In the genomic region with DNA sequence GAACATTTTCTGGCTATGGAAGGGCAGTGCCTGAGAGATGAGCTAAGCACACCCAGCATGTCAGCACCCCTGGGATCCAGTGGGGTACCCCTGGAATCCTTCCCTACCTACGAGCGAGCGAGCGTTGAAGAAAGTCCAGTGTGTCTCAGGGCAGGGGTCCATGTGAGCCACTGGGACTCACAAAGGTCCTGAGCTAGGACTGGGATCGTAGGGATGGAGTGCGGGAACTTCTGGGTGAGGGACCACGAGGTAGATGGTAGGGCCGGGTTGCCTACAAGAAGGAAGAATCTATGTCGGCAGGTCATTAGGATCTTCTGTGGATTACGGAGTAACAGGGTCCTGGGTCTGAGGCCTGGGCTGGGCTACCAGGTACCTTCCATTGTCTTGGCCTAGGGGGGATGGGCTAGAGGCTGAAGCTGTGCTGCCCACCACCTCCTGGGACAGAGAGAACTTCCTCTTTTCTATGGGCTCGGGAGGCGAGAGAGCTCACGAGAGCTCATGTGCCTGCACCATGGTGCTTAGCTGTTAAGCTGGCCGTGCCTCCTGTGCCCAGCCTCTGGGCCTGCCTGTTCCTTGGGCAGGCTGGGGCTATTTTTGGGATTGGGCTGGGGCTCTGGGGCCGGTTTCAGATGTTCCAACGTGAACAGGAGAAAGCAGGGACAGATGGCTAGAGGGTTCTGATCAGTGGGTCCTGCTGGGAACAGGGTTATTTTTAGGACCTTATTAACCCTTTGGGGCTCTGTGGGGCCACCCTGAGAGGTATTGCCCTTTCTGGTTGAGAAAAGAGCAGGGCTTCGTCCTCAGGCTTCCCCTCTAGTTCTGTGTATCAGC, we compare ENCODE assay signal across 9 mouse cellular contexts. TPM values are rescaled to one million over a fixed set of nuclear protein-coding genes. Genes with fewer than 3 reads are reported as not detected.
DNase-seq lines count a peak whose midpoint lies in the region; ATAC-seq and TF ChIP-seq lines count a peak whose summit lies in the region.
"Had no signal": no experiment of that assay in that cellular context is flagged by ENCODE, and none has a peak within 500 bp of the region (broad histone marks: within the 10 kb centered on the region; RNA-seq: fewer than 3 reads in every experiment).

No protein-coding gene starts in this region.

- H3K36me3 ChIP-seq in forebrain, embryonic 10.5 days (replicated peaks): peaks cover 8% of the 10 kb centered on the region; the same call in 1 of the 2 replicates
- 0 out of 2 replicates have a peak, but pooled peaks cover 3% of the 10 kb centered on the region for H3K36me3 ChIP-seq in forebrain, postnatal 0 days (ENCODE audit: insufficient read depth)
- 0 out of 2 replicates have a peak, but pooled peaks cover 4% of the 10 kb centered on the region for H3K36me3 ChIP-seq in heart, embryonic 15.5 days
- no peaks in the 10 kb centered on the region for H3K36me3 ChIP-seq in liver, postnatal 0 days (replicated peaks; ENCODE audit: insufficient read depth, low read length)

- TF ChIP-seq CTCF in forebrain, postnatal 0 days (IDR thresholded peaks at IDR 0.05; ENCODE audit: low read depth): no peak
- no peak for TF ChIP-seq CTCF in liver, postnatal 0 days (IDR thresholded peaks at IDR 0.05; ENCODE audit: low read depth)

- H3K4me3 ChIP-seq in forebrain, embryonic 10.5 days: peak overlapping the region; percentile 6; the same call in 1 of the 2 replicates
- no peak overlapping the region for H3K4me3 ChIP-seq in forebrain, postnatal 0 days (ENCODE audit: low read depth, low read length)
- 0 out of 2 replicates have a peak overlapping the region, but pooled peaks have one; percentile 1 for H3K4me3 ChIP-seq in heart, embryonic 15.5 days
- H3K4me3 ChIP-seq in liver, postnatal 0 days (ENCODE audit: low read depth, low read length): no peak overlapping the region
- H3K4me3 ChIP-seq: megakaryocyte, embryonic 14.5 days had no signal

- no peak overlapping the region for H3K4me2 ChIP-seq in forebrain, postnatal 0 days (ENCODE audit: low read depth)
- H3K4me2 ChIP-seq in heart, embryonic 15.5 days: peak overlapping the region; percentile 43
- no peak overlapping the region for H3K4me2 ChIP-seq in liver, postnatal 0 days (ENCODE audit: low read depth, low read length)

- no peak for TF ChIP-seq EP300 in liver, postnatal 0 days (IDR thresholded peaks at IDR 0.05; ENCODE audit: low read depth)

- no peak overlapping the region for H3K9ac ChIP-seq in forebrain, postnatal 0 days
- peak overlapping the region; percentile 40 for H3K9ac ChIP-seq in heart, embryonic 15.5 days
- H3K9ac ChIP-seq in liver, postnatal 0 days (replicated peaks): 0 out of 2 replicates have a peak overlapping the region, but pooled peaks have one; percentile 6

- no peak for DNase-seq in forebrain, embryonic 10.5 days (ENCODE audit: extremely low spot score, low spot score)
- no peak for DNase-seq in forebrain, postnatal 0 days
- DNase-seq in thymus, postnatal 14 days: peak; percentile 5
- no peak for DNase-seq in thymus, postnatal 10 days (ENCODE audit: low spot score in 2 of 2)
- no peak for DNase-seq in liver, postnatal 0 days
- DNase-seq in left cerebral cortex, postnatal 14 days (ENCODE audit: low spot score in 2 of 2): no peak

- no peak for ATAC-seq in forebrain, postnatal 0 days
- ATAC-seq in heart, embryonic 15.5 days (replicated peaks; ENCODE audit: insufficient number of reproducible peaks, insufficient read depth, low FRiP score, low read depth): no peak; the same call in 1 of the 2 replicates
- no peak for ATAC-seq in liver, postnatal 0 days
- ATAC-seq in frontal cortex, adult (ENCODE audit: low TSS enrichment): no peak

- H3K9me3 ChIP-seq in forebrain, embryonic 10.5 days: no peaks in the 10 kb centered on the region
- no peaks in the 10 kb centered on the region for H3K9me3 ChIP-seq in forebrain, postnatal 0 days (ENCODE audit: low read length)
- no peaks in the 10 kb centered on the region for H3K9me3 ChIP-seq in heart, embryonic 15.5 days (replicated peaks)
- no peaks in the 10 kb centered on the region for H3K9me3 ChIP-seq in liver, postnatal 0 days (ENCODE audit: low read length)
- H3K9me3 ChIP-seq: megakaryocyte, embryonic 14.5 days had no signal

- 61% methylated on average over 17 of the region's 17 CpGs for WGBS in forebrain, embryonic 10.5 days
- WGBS in forebrain, postnatal 0 days: 58% methylated on average over 17 of the region's 17 CpGs
- 52% methylated on average over 17 of the region's 17 CpGs for WGBS in heart, embryonic 15.5 days
- WGBS in liver, postnatal 0 days (ENCODE audit: insufficient replicate concordance): 51% methylated on average over 17 of the region's 17 CpGs

- intact Hi-C loops in left cerebral cortex, postnatal 14 days (cut with DNase I): no loop called here

- H3K27me3 ChIP-seq in forebrain, embryonic 10.5 days (ENCODE audit: poor library complexity, severe bottlenecking): no peaks in the 10 kb centered on the region
- no peaks in the 10 kb centered on the region for H3K27me3 ChIP-seq in forebrain, postnatal 0 days (ENCODE audit: insufficient read depth, low read length)
- H3K27me3 ChIP-seq in heart, embryonic 15.5 days: no peaks in the 10 kb centered on the region
- no peaks in the 10 kb centered on the region for H3K27me3 ChIP-seq in liver, postnatal 0 days (ENCODE audit: insufficient read depth, low read length)

- peaks cover 100% of the 10 kb centered on the region for H3K4me1 ChIP-seq in forebrain, embryonic 10.5 days
- H3K4me1 ChIP-seq in forebrain, postnatal 0 days (ENCODE audit: insufficient read depth): peaks cover 33% of the 10 kb centered on the region
- H3K4me1 ChIP-seq in heart, embryonic 15.5 days (replicated peaks): peaks cover 99% of the 10 kb centered on the region
- peaks cover 60% of the 10 kb centered on the region for H3K4me1 ChIP-seq in liver, postnatal 0 days (ENCODE audit: insufficient read depth)

- peak overlapping the region; percentile 71 for H3K27ac ChIP-seq in forebrain, embryonic 10.5 days
- no peak overlapping the region for H3K27ac ChIP-seq in forebrain, postnatal 0 days (ENCODE audit: low read depth, low read length)
- peak overlapping the region; percentile 93 for H3K27ac ChIP-seq in heart, embryonic 15.5 days
- H3K27ac ChIP-seq in liver, postnatal 0 days (ENCODE audit: low read depth): no peak overlapping the region

RNA-seq across cellular contexts. Expression of a gene that starts 10.2 kb away (rescaled TPM):
- polyA plus RNA-seq in forebrain, embryonic 10.5 days (2016; fragmentation: Nextera tagmentation; extraction: Ambion mirVana): 3.9 and 5.0 TPM in 2 replicates
- total RNA-seq in forebrain, postnatal 0 days (2014; rRNA removed): 29.2 and 38.7 TPM in 2 replicates
- polyA plus RNA-seq in forebrain, postnatal 0 days (2015; fragmentation: Nextera tagmentation; extraction: Ambion mirVana): 9.3 and 13.0 TPM in 2 replicates
- polyA plus RNA-seq in heart, embryonic 15.5 days (2015; fragmentation: Nextera tagmentation; extraction: Ambion mirVana): 9.1 and 12.6 TPM in 2 replicates
- 2.0 and 2.2 TPM in 2 replicates for polyA plus RNA-seq in liver, postnatal 0 days (2015; fragmentation: Nextera tagmentation; extraction: Ambion mirVana)
- 10 to 100 TPM; 76.2 to 84.8 TPM for total RNA-seq in left cerebral cortex, postnatal 14 days (2021)

RNA-seq across cellular contexts. Expression of a gene that starts 38.1 kb away (rescaled TPM):
- not detected in 2 replicates for polyA plus RNA-seq in forebrain, embryonic 10.5 days (2016; fragmentation: Nextera tagmentation; extraction: Ambion mirVana)
- not detected in 2 replicates for total RNA-seq in forebrain, postnatal 0 days (2014; rRNA removed)
- polyA plus RNA-seq in forebrain, postnatal 0 days (2015; fragmentation: Nextera tagmentation; extraction: Ambion mirVana): not detected in 2 replicates
- 0.63 TPM in 1 of 2 replicates, not detected in the other for polyA plus RNA-seq in heart, embryonic 15.5 days (2015; fragmentation: Nextera tagmentation; extraction: Ambion mirVana)
- not detected in 2 replicates for polyA plus RNA-seq in liver, postnatal 0 days (2015; fragmentation: Nextera tagmentation; extraction: Ambion mirVana)
- not detected for total RNA-seq in left cerebral cortex, postnatal 14 days (2021)

RNA-seq across cellular contexts. Expression of a gene that starts 51.9 kb away (rescaled TPM):
- not detected in 2 replicates for polyA plus RNA-seq in forebrain, embryonic 10.5 days (2016; fragmentation: Nextera tagmentation; extraction: Ambion mirVana)
- not detected in 2 replicates for total RNA-seq in forebrain, postnatal 0 days (2014; rRNA removed)
- polyA plus RNA-seq in forebrain, postnatal 0 days (2015; fragmentation: Nextera tagmentation; extraction: Ambion mirVana): not detected in 2 replicates
- not detected in 2 replicates for polyA plus RNA-seq in heart, embryonic 15.5 days (2015; fragmentation: Nextera tagmentation; extraction: Ambion mirVana)
- polyA plus RNA-seq in liver, postnatal 0 days (2015; fragmentation: Nextera tagmentation; extraction: Ambion mirVana): not detected in 2 replicates
- not detected for total RNA-seq in left cerebral cortex, postnatal 14 days (2021)

Comparison
In these comparisons a context has a peak if more than half of its experiments do, and no peak if none do; other contexts are left out.
1. H3K27ac ChIP-seq: peak in forebrain, embryonic 10.5 days (single experiment) and heart, embryonic 15.5 days (single experiment); none in forebrain, postnatal 0 days (single experiment) and liver, postnatal 0 days (single experiment).
2. H3K4me3 ChIP-seq: peak in forebrain, embryonic 10.5 days (single experiment) and heart, embryonic 15.5 days (single experiment); none in forebrain, postnatal 0 days (single experiment) and liver, postnatal 0 days (single experiment).